Mouse (Mus musculus): ENCODE results near the gene Syngr2. TPM values are rescaled to one million over a fixed set of nuclear protein-coding genes. Genes with fewer than 3 reads are reported as not detected.

Gene Syngr2
- polyA plus RNA-seq, 1 experiment from 2014 or later: 27.7 TPM

Other genes with a start within 250 kb of the Syngr2 start
- gene Tnrc6c, start 155.4 kb upstream of the Syngr2 start, polyA plus RNA-seq (2016; fragmentation: Nextera tagmentation; extraction: Ambion mirVana): 13.9 and 15.2 TPM in 2 replicates
- gene Tmc8, start 27.6 kb upstream of the Syngr2 start, polyA plus RNA-seq (2016; fragmentation: Nextera tagmentation; extraction: Ambion mirVana): 1.2 and 1.4 TPM in 2 replicates
- 16.6 and 19.8 TPM in 2 replicates for gene Tmc6, start 27.5 kb upstream of the Syngr2 start, polyA plus RNA-seq (2016; fragmentation: Nextera tagmentation; extraction: Ambion mirVana)
- 0.69 and 1.4 TPM in 2 replicates for gene 6030468B19Rik, start 12.0 kb upstream of the Syngr2 start, polyA plus RNA-seq (2016; fragmentation: Nextera tagmentation; extraction: Ambion mirVana)
- 0.28 and 0.41 TPM in 2 replicates for gene Gm20708, start within 50 bp of the Syngr2 start, polyA plus RNA-seq (2016; fragmentation: Nextera tagmentation; extraction: Ambion mirVana)
- gene Afmid, start 16.3 kb downstream of the Syngr2 start, polyA plus RNA-seq (2016; fragmentation: Nextera tagmentation; extraction: Ambion mirVana): 3.5 and 4.8 TPM in 2 replicates
- 156 and 161 TPM in 2 replicates for gene Tk1, start 16.4 kb downstream of the Syngr2 start, polyA plus RNA-seq (2016; fragmentation: Nextera tagmentation; extraction: Ambion mirVana)
- gene Birc5, start 39.6 kb downstream of the Syngr2 start, polyA plus RNA-seq (2016; fragmentation: Nextera tagmentation; extraction: Ambion mirVana): 405 and 416 TPM in 2 replicates
- 0.10 TPM in 1 of 2 replicates, not detected in the other for gene Tmem235, start 51.1 kb downstream of the Syngr2 start, polyA plus RNA-seq (2016; fragmentation: Nextera tagmentation; extraction: Ambion mirVana)
- gene Tha1, start 63.8 kb downstream of the Syngr2 start, polyA plus RNA-seq (2016; fragmentation: Nextera tagmentation; extraction: Ambion mirVana): 2.5 and 3.1 TPM in 2 replicates
- gene Socs3, start 160.4 kb downstream of the Syngr2 start, polyA plus RNA-seq (2016; fragmentation: Nextera tagmentation; extraction: Ambion mirVana): 13.6 and 16.7 TPM in 2 replicates
- 43.5 and 44.6 TPM in 2 replicates for gene Pgs1, start 176.6 kb downstream of the Syngr2 start, polyA plus RNA-seq (2016; fragmentation: Nextera tagmentation; extraction: Ambion mirVana)

Data from embryonic facial prominence, embryonic 10.5 days (tissue).